Mouse (Mus musculus) hindbrain, embryonic 16.5 days (tissue): ENCODE measurements around the gene Bola1. TPM values are rescaled to one million over a fixed set of nuclear protein-coding genes. Genes with fewer than 3 reads are reported as not detected.

ENCODE experiments used
- ATAC-seq: fragments of 200-750 bp; cut with Nextera tagmentation; 2 replicates; pipeline ENCODE4 v1.8.0; 2017; ENCODE audit warnings: moderate TSS enrichment, moderate library complexity
- H3K27ac ChIP-seq: fragments of 300-500 bp; sonication (generic); 2 replicates; pipeline ENCODE4 v1.5.1; 2014; ENCODE audit warnings: low read depth, mild to moderate bottlenecking, control low read depth, low read length, moderate library complexity
- H3K27me3 ChIP-seq: fragments of 300-500 bp; sonication (generic); replicated peaks from 2 replicates; pipeline ENCODE4 v1.6.1; 2014; ENCODE audit warnings: low read length; ENCODE audit not compliant: control insufficient read depth, insufficient read depth
- H3K36me3 ChIP-seq: fragments of 300-500 bp; sonication (generic); 2 replicates; pipeline ENCODE4 v1.6.1; 2014; ENCODE audit warnings: mild to moderate bottlenecking, low read length, moderate library complexity, mixed read lengths; ENCODE audit not compliant: control insufficient read depth, insufficient read depth
- H3K4me1 ChIP-seq: fragments of 300-500 bp; sonication (generic); 2 replicates; pipeline ENCODE4 v1.6.1; 2014; ENCODE audit warnings: low read depth, low read length; ENCODE audit not compliant: control insufficient read depth, insufficient read depth
- H3K4me2 ChIP-seq: fragments of 300-500 bp; sonication (generic); 2 replicates; pipeline ENCODE4 v1.6.1; 2014; ENCODE audit warnings: mild to moderate bottlenecking, low read length, control low read depth, moderate library complexity
- H3K4me3 ChIP-seq: fragments of 300-500 bp; sonication (generic); 2 replicates; pipeline ENCODE4 v1.5.1; 2014; ENCODE audit warnings: mild to moderate bottlenecking, low read length, control low read depth, moderate library complexity
- H3K9ac ChIP-seq: fragments of 300-500 bp; sonication (generic); 2 replicates; pipeline ENCODE4 v1.6.1; 2014; ENCODE audit warnings: low read depth, mild to moderate bottlenecking, control low read depth, low read length, moderate library complexity
- H3K9me3 ChIP-seq: fragments of 300-500 bp; sonication (generic); 2 replicates; pipeline ENCODE4 v1.6.1; 2014; ENCODE audit warnings: mild to moderate bottlenecking, low read length, moderate library complexity; ENCODE audit not compliant: control insufficient read depth
- WGBS: fragments of 180-500 bp; shearing (Covaris S2); extraction: QIAGEN DNeasy Blood & Tissue Kit; methylation state at CpG from one replicate; pipeline ENCODE4 v1.1.7; 2014; 5-methylcytosine and 5-hydroxymethylcytosine counted together
- polyA plus RNA-seq: library from polyadenylated mRNA; unstranded; fragments of >200 nt; fragmentation: Nextera tagmentation; extraction: Ambion mirVana; gene quantifications from 2 replicates; pipeline ENCODE4 v1.2.1, GENCODE M21; 2015

Bola1 gene
- polyA plus RNA-seq, 1 experiment from 2014 or later: 57.2 TPM

DNA sequence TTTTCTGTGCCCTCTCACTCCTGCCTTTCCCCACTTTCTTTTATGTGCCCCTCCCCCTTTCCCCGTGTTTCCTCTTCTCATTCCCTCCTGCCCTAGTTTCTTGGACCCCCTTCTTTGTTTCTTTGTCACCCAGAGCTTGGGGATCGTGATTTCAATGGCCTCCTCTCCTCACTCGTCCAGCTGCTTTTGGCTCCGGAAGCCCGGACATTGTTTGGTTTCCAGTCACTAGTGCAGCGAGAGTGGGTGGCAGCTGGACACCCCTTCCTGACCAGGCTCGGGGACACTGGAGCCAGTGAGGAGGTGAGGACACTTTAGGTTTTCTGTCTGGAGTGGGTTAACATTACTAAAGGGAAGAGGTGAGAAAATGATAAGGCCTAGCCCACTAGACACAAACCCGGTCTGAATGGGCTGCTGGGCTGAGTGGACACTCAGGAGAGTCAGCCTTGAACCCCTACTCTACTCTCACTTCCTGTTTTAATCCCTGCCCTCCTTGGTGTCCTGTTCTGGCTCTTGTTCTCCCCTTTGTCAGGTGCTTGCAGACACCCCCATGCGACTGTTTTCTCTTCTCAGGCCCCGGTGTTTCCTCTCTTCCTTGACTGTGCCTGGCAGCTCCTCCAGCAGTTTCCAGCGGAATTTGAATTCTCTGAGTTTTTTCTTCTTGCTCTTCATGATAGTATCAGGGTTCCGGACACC, 50.9 kb downstream of the Bola1 start:
- H3K27ac ChIP-seq: no peak overlapping the region

DNA sequence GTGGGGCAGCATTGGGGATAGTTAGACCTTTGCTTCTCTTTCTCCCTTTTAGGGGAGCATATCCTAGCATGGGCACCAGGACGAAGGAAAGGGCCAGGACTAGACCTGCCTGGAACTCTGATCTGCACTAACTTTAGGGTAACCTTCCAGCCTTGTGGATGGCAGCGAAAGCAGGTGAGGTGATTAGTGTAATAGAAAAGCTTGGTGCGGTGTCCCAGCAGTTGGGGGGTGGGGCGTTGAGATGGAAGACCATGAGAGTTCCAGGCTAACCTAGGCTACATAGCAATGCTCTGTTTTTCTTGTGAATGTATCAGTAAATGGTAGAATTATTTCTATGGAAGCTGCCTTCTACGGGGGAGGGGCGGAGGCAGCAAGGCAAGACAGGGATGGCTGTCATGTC, 56.5 kb downstream of the Bola1 start:
- no peak for ATAC-seq
- Histone ChIP-seq H3K27me3 (no peaks in the 10 kb centered on the region), H3K4me3 (no peak overlapping the region; the same call in 1 of the 2 replicates), H3K9ac (no peak overlapping the region), H3K9me3 (no peaks in the 10 kb centered on the region), H3K27ac (no peak overlapping the region), H3K36me3 (no peaks in the 10 kb centered on the region), H3K4me1 (peaks cover 9% of the 10 kb centered on the region), H3K4me2 (peak overlapping the region; percentile 97; the same call in 1 of the 2 replicates)
- 92% methylated on average over 6 of the region's 6 CpGs for WGBS

More for the DNA sequence above, 50.9 kb downstream of the Bola1 start:
- Histone ChIP-seq H3K27me3 (no peaks in the 10 kb centered on the region), H3K36me3 (no peaks in the 10 kb centered on the region), H3K9me3 (no peaks in the 10 kb centered on the region), H3K4me1 (peaks cover 15% of the 10 kb centered on the region), H3K4me3 (no peak overlapping the region), H3K4me2 (no peak overlapping the region), H3K9ac (no peak overlapping the region)
- ATAC-seq: no peak
- 61% methylated on average over 12 of the region's 12 CpGs for WGBS

DNA sequence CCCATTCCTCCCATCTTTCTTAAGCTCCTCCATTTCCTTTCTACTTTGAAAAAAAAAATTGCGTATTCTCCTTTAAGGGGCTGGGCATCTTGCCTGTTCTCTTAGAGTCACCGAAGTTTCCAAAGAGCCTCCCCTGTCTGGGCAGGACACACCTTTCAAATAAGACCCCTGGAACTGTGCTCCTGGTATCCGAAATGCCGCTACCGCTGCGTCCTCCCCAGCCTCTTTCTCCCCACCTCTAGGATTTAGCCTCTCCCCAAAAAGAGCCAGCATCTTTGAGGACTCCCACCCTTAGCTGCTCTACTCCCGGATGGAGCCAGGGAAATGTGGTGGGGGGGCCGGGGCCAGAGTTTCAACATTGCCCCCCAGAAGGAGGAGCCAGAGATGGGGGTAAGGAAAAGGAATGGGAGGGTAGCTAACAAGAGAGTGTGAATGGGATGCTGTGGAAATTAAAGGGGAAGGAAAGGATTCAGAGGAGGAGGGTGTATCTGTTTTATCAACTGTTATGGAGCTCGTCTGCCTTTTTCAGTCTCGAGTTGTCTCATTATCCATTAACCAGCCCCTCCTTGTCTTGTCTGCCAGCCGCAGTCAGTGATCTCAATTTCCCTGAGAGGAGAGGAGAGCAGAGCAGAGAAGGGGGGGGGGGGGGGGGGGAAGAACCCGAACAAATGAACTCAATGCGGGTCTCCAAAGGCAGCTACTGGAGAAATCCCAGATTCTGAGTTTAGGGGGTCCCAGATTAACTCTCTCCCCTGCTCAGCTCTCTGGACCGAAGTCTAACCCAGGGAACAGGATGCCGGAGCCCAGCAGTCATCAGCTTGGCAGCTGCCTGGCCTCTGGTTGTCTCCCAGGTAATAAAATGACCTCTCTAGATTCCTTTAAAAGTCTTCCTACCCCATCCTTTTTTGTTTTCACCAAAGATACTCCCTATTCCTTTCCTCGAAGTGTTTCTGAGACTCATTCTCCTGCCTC, 57.4 kb downstream of the Bola1 start, which contains the start of gene Mtmr11:
TSS of gene Mtmr11 (plus strand) at position 136 of the 972 bp plus-strand sequence.
- peak; percentile 58 for ATAC-seq
- Histone ChIP-seq H3K36me3 (no peaks in the 10 kb centered on the region), H3K4me2 (peak within 1 kb of the TSS; percentile 97), H3K9ac (peak within 1 kb of the TSS; percentile 66), H3K27me3 (no peaks in the 10 kb centered on the region), H3K9me3 (no peaks in the 10 kb centered on the region), H3K4me1 (peaks cover 9% of the 10 kb centered on the region), H3K4me3 (peak within 1 kb of the TSS; percentile 40), H3K27ac (peak within 1 kb of the TSS; percentile 73)
- WGBS: 4% methylated on average over 15 of the region's 16 CpGs

DNA sequence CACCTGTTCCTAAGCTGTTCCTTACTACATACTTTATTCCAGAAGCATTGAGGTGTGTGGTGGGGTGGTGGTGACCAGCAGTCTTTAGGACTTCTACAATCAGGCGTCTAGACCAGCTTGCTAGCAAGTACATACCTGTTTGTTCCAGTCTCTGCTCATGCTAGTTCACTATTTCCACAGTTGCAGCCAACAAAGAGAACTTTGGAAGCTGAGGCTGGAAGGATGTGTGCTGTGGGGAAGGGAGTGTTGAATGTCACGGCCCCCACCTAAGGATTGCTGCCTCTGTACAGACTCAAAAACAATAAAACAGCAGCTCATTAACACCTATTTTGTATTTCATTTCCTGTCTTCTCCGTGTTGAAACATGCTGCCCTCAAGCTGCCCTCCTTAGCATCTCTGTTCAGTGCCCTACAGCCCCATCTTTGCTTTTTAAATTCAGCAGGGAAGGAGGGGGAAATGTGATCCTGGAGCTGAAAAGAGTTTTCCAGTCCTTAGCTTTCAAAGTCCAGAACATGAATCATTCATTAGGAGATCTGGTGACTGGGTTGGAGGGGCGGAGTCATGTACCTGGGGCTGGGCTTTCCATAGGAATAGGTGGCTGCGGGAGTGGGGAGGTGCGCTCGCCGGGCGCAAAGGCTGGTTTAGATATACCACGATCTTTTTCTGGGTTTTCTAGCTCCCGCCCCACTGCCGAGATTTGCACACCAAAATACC, 58.5 kb downstream of the Bola1 start:
- WGBS: 1% methylated on average over 12 of the region's 12 CpGs
- Histone ChIP-seq H3K4me1 (peaks cover 9% of the 10 kb centered on the region), H3K27ac (peak overlapping the region; percentile 73), H3K4me3 (peak overlapping the region; percentile 40), H3K9ac (peak overlapping the region; percentile 66), H3K27me3 (no peaks in the 10 kb centered on the region), H3K9me3 (no peaks in the 10 kb centered on the region), H3K4me2 (peak overlapping the region; percentile 97), H3K36me3 (no peaks in the 10 kb centered on the region)
- ATAC-seq: peak; percentile 83

DNA sequence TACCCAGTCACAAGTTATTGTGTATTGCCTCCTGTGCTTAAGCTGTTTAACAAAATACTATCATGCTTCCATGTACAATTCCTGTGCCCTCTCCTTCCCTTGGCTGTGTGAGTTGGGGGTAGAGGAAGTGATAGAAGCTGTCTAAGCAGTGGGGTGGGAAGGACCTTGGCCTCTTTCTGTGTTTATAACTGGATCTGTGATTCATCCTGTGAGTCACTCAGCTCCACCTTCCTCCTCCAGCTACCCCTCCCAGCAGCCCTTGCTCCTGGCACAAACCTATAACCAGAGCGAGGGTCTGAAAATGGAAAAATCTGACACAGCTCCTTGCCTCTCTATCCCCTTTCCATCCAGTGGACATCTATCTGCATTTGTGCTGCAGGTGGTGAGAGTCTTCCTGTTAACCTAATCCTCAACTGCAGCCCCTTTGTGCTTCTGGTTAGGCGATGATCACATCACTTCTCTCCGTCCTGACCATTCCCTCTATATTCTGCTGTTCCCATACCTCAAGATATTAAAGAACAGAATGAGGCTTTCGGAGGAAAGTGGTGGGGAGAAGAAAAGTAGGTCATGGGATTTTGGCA, 59.2 kb downstream of the Bola1 start:
- Histone ChIP-seq H3K27ac (no peak overlapping the region), H3K9ac (no peak overlapping the region), H3K4me2 (peak overlapping the region; percentile 97), H3K27me3 (no peaks in the 10 kb centered on the region), H3K36me3 (no peaks in the 10 kb centered on the region; the same call in 1 of the 2 replicates), H3K9me3 (no peaks in the 10 kb centered on the region), H3K4me3 (no peak overlapping the region), H3K4me1 (peaks cover 9% of the 10 kb centered on the region)
- 0 out of 2 replicates have a peak, but pooled peaks have one; percentile 9 for ATAC-seq
- 55% methylated on average over 4 of the region's 4 CpGs for WGBS

DNA sequence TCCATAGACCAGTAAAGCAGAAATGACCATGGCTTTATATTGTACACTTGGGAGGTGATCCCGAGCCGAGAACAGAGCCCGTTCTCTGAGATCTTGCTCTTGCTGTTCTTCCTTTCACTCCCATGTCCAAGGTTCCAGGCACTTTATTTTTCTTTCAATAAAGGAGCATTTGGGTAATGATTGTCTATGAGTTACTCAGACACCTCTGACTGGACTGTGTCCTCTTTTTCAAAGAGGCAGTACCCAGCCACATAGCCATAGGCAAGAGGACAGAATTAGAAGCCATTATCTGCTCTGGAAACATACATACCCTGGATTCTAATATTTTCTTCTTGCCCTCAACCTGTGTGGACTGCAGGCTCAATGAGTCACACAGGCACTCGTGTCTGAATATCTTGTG, 59.7 kb downstream of the Bola1 start:
- no peak overlapping the region for H3K9ac ChIP-seq
- H3K4me1 ChIP-seq: peaks cover 9% of the 10 kb centered on the region
- no peak overlapping the region for H3K27ac ChIP-seq
- H3K36me3 ChIP-seq: no peaks in the 10 kb centered on the region; the same call in 1 of the 2 replicates
- 78% methylated on average over 4 of the region's 4 CpGs for WGBS
- H3K9me3 ChIP-seq: no peaks in the 10 kb centered on the region
- ATAC-seq: no peak
- H3K4me3 ChIP-seq: no peak overlapping the region
- H3K27me3 ChIP-seq: no peaks in the 10 kb centered on the region
- H3K4me2 ChIP-seq: no peak overlapping the region

DNA sequence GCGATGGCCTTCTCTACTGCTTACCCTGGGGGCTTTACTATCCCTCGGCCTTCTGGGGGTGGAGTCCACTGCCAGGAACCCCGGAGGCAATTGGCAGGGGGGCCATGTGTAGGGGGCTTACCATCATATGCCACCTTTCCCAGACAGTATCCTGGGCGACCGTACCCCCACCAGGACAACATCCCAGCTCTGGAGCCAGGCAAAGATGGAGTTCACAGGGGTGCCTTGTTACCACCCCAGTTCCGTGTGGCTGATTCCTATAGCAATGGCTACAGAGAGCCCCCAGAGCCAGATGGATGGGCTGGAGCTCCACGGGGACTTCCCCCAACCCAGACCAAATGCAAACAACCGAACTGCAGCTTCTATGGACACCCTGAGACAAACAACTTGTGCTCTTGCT, 64.0 kb downstream of the Bola1 start:
- no peaks in the 10 kb centered on the region for H3K27me3 ChIP-seq
- no peaks in the 10 kb centered on the region; the same call in 1 of the 2 replicates for H3K4me1 ChIP-seq
- H3K9me3 ChIP-seq: no peaks in the 10 kb centered on the region
- 80% methylated on average over 8 of the region's 8 CpGs for WGBS
- no peak overlapping the region for H3K4me2 ChIP-seq
- H3K9ac ChIP-seq: no peak overlapping the region
- peaks cover 13% of the 10 kb centered on the region for H3K36me3 ChIP-seq
- no peak overlapping the region for H3K27ac ChIP-seq
- no peak overlapping the region for H3K4me3 ChIP-seq
- no peak; the same call in 1 of the 2 replicates for ATAC-seq

DNA sequence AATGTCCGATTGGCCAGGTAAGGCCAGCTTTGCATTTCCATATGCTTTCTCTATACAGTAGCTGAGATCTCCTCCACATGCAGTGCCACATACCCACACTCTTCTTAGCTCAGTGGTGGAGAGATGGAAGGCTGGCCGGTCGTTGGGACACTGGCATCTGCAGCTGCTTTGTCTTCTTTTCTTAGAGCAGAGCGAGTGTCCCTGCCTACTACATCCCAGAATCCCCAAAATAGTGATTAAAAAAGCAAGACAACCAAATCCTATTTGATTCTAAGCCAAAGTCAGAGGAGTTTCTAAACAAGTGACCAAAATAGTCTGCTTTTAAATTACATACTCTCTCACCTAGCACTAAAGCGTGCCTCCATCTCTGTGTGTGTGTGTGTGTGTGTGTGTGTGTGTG, 66.9 kb downstream of the Bola1 start:
- WGBS: 96% methylated on average over 5 of the region's 5 CpGs
- H3K4me2 ChIP-seq: no peak overlapping the region
- H3K4me3 ChIP-seq: no peak overlapping the region
- H3K4me1 ChIP-seq: no peaks in the 10 kb centered on the region
- peaks cover 13% of the 10 kb centered on the region for H3K36me3 ChIP-seq
- H3K9ac ChIP-seq: no peak overlapping the region
- H3K27me3 ChIP-seq: no peaks in the 10 kb centered on the region
- no peaks in the 10 kb centered on the region for H3K9me3 ChIP-seq
- H3K27ac ChIP-seq: no peak overlapping the region
- ATAC-seq: no peak
